Mouse (Mus musculus) forebrain, postnatal 0 days (tissue): ENCODE measurements around the gene Hist1h2ae. TPM values are rescaled to one million over a fixed set of nuclear protein-coding genes. Genes with fewer than 3 reads are reported as not detected.
"Not testable (repeated sequence)": the region's sequence is repeated elsewhere in the genome, so short reads cannot be mapped to it uniquely, and the experiment has no call there.

Experiments
- ATAC-seq: fragments of 200-750 bp; cut with Nextera tagmentation; 2 replicates; pipeline ENCODE4 v1.8.0; 2017; ENCODE audit warnings: mild to moderate bottlenecking, moderate library complexity
- DNase-seq: peaks from one replicate; pipeline ENCODE4 v3.0.0-alpha.2; 2015
- H3K27ac ChIP-seq: fragments of 300-500 bp; sonication (generic); 2 replicates; pipeline ENCODE4 v1.5.1; 2014; ENCODE audit warnings: low read depth, mild to moderate bottlenecking, antibody characterized with exemption, low read length, moderate library complexity, mixed read lengths
- H3K27me3 ChIP-seq: fragments of 300-500 bp; sonication (generic); 2 replicates; pipeline ENCODE4 v1.6.1; 2014; ENCODE audit warnings: mild to moderate bottlenecking, low read length, mixed read lengths; ENCODE audit not compliant: insufficient read depth
- H3K36me3 ChIP-seq: fragments of 300-500 bp; sonication (generic); 2 replicates; pipeline ENCODE4 v1.6.1; 2014; ENCODE audit warnings: mild to moderate bottlenecking, moderate library complexity; ENCODE audit not compliant: insufficient read depth
- H3K4me1 ChIP-seq: fragments of 300-500 bp; sonication (generic); 2 replicates; pipeline ENCODE4 v1.6.1; 2014; ENCODE audit warnings: antibody characterized with exemption; ENCODE audit not compliant: insufficient read depth
- H3K4me2 ChIP-seq: fragments of 300-500 bp; sonication (generic); 2 replicates; pipeline ENCODE4 v1.6.1; 2014; ENCODE audit warnings: low read depth, mild to moderate bottlenecking, moderate library complexity
- H3K4me3 ChIP-seq: fragments of 300-500 bp; sonication (generic); 2 replicates; pipeline ENCODE4 v1.5.1; 2014; ENCODE audit warnings: low read depth, low read length, mixed read lengths
- H3K9ac ChIP-seq: fragments of 300-500 bp; sonication (generic); 2 replicates; pipeline ENCODE4 v1.6.1; 2014; ENCODE audit warnings: mild to moderate bottlenecking
- H3K9me3 ChIP-seq: fragments of 300-500 bp; sonication (generic); 2 replicates; pipeline ENCODE4 v1.6.1; 2016; ENCODE audit warnings: low read length
- CTCF ChIP-seq: sonication (generic); IDR thresholded peaks from 2 replicates; pipeline ENCODE4 v1.5.1; 2016; ENCODE audit warnings: antibody characterized with exemption, control low read depth, low read depth
- WGBS: fragments of 180-500 bp; shearing (Covaris S2); extraction: QIAGEN DNeasy Blood & Tissue Kit; methylation state at CpG from one replicate; pipeline ENCODE4 v1.1.7; 2014; 5-methylcytosine and 5-hydroxymethylcytosine counted together
- polyA plus RNA-seq: library from polyadenylated mRNA; unstranded; fragments of >200 nt; fragmentation: Nextera tagmentation; extraction: Ambion mirVana; gene quantifications from 2 replicates; pipeline ENCODE4 v1.2.1, GENCODE M21; 2015
- total RNA-seq: library from RNA; depleted of rRNA; stranded (reverse); fragments of >200 nt; gene quantifications from 2 replicates; pipeline ENCODE4 v1.2.3, GENCODE M21; 2014

Gene Hist1h2ae
- total and polyA plus RNA-seq, 2 experiments from 2014 or later = 12.5 to 111 TPM

DNA sequence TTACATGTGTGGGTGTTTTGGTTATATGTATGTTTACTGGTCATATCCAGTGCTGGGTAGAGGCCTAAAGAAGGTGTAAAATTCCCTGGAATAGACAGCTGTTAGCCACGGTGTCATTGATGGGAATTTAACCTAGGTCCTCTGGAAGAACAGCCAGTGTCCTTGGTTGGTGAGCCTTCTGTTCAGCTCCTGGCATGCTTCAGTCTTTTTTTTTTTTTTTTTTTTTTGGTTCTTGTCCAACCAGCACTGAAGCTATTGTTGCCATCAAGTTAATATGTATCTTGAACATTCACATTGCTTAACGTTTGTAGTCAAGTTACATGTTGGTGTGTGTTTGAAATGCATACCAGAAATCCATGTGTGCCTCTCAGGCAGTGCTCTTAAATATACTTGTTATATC lies 6.5 kb downstream of the Hist1h2ae start:
- H3K27me3 ChIP-seq = no peaks in the 10 kb centered on the region
- ATAC-seq (no peak), DNase-seq (no peak)
- H3K4me2 ChIP-seq = no peak overlapping the region
- H3K36me3 ChIP-seq = no peaks in the 10 kb centered on the region
- H3K4me3 ChIP-seq = no peak overlapping the region
- TF ChIP-seq CTCF = no peak
- WGBS = 88% methylated on average over 2 of the region's 2 CpGs
- H3K27ac ChIP-seq = no peak overlapping the region
- no peaks in the 10 kb centered on the region for H3K9me3 ChIP-seq
- no peaks in the 10 kb centered on the region for H3K4me1 ChIP-seq
- H3K9ac ChIP-seq = no peak overlapping the region

- Histone ChIP-seq H3K4me1 (no peaks in the 10 kb centered on the region), H3K27me3 (no peaks in the 10 kb centered on the region), H3K27ac (peak overlapping the region; percentile 94), H3K9ac (peak overlapping the region; percentile 74), H3K4me2 (peak overlapping the region; percentile 66), H3K36me3 (no peaks in the 10 kb centered on the region), H3K4me3 (peak overlapping the region; percentile 37), H3K9me3 (no peaks in the 10 kb centered on the region)
- WGBS = 2% methylated on average over 18 of the region's 18 CpGs
- DNase-seq (peak; percentile 89), ATAC-seq (peak; percentile 38)
- TF ChIP-seq CTCF = peak; percentile 67
These were observed 8.1 kb downstream of the Hist1h2ae start for GRCm38 (mm10) chr13:23562699-23563462.

GRCm38 (mm10) chr13:23561883-23562659 lies 8.9 kb downstream of the Hist1h2ae start, which contains the start of gene Hist1h3e:
Hist1h3e (minus strand) TSS chr13:23562369.
- H3K4me1 ChIP-seq = not testable (repeated sequence)

GRCm38 (mm10) chr13:23561531-23561882 lies 9.5 kb downstream of the Hist1h2ae start:
- Histone ChIP-seq H3K4me3 (peak overlapping the region; percentile 37; the same call in 1 of the 2 replicates), H3K4me2 (peak overlapping the region; percentile 46), H3K9ac (peak overlapping the region; percentile 74)
- H3K4me1 ChIP-seq, ATAC-seq, H3K9me3 ChIP-seq, H3K27ac ChIP-seq, DNase-seq, H3K36me3 ChIP-seq, H3K27me3 ChIP-seq: not testable (repeated sequence)
- WGBS = 0% methylated on average over 2 of the region's 5 CpGs

More at GRCm38 (mm10) chr13:23561883-23562659, 8.9 kb downstream of the Hist1h2ae start, which contains the start of gene Hist1h3e:
- not testable (repeated sequence) for H3K36me3 ChIP-seq, H3K9me3 ChIP-seq, H3K27me3 ChIP-seq
- ATAC-seq = peak; percentile 95
- peak; percentile 99 for DNase-seq
- Histone ChIP-seq H3K4me2 (peak within 1 kb of the TSS; percentile 66), H3K9ac (peak within 1 kb of the TSS; percentile 74), H3K4me3 (peak within 1 kb of the TSS; percentile 37), H3K27ac (peak within 1 kb of the TSS; percentile 94)
- 2% methylated on average over 47 of the region's 67 CpGs for WGBS

DNA sequence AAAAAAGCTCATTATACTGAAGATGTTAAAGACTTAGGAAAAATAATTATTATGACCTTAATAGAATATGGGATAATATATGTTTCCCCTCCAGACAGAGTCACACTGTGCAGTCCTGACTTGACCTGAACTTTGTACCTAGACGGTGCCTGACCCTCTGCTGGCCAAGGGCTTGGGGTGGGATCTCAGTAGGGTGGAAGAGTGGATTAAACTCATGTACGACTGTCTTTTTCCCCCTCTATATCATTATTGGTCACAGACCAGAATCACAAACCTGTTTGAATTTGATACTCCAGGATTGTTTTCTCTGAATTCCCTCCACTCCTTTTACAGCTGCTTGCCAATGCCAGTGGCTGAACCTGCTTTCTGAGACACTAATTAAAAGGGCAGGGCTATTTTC lies 10.3 kb downstream of the Hist1h2ae start:
- H3K9me3 ChIP-seq, ATAC-seq, H3K4me1 ChIP-seq, H3K4me3 ChIP-seq, H3K27me3 ChIP-seq, DNase-seq, H3K4me2 ChIP-seq, H3K27ac ChIP-seq, H3K9ac ChIP-seq, H3K36me3 ChIP-seq: not testable (repeated sequence)
- WGBS = 21% methylated on average over 2 of the region's 2 CpGs

DNA sequence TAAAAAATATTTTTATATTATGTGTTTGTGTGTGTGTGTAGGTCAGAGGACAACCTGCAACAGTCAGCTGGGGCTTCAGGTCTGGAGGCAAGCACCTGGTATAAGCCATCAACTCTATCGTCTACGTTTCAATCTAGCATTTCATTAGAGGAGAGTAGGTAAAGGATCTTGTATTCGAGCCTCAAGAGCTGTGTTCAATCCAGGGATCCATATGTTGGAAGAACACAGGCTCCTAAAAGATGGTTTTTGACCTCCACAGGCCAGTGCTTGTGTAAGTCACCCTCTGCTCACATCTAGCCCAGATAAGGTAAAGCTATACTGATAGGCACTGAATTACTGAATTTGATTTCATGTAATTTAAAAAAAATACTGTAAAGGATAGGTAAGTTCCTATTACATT lies 14.1 kb downstream of the Hist1h2ae start:
- no peak overlapping the region for H3K9ac ChIP-seq
- WGBS = 74% methylated on average over 3 of the region's 3 CpGs
- no peaks in the 10 kb centered on the region for H3K9me3 ChIP-seq
- H3K4me1 ChIP-seq = no peaks in the 10 kb centered on the region
- no peak for ATAC-seq
- H3K36me3 ChIP-seq = no peaks in the 10 kb centered on the region
- H3K27ac ChIP-seq = no peak overlapping the region
- H3K27me3 ChIP-seq = no peaks in the 10 kb centered on the region
- H3K4me2 ChIP-seq = no peak overlapping the region
- TF ChIP-seq CTCF = no peak
- H3K4me3 ChIP-seq = no peak overlapping the region
- no peak for DNase-seq

DNA sequence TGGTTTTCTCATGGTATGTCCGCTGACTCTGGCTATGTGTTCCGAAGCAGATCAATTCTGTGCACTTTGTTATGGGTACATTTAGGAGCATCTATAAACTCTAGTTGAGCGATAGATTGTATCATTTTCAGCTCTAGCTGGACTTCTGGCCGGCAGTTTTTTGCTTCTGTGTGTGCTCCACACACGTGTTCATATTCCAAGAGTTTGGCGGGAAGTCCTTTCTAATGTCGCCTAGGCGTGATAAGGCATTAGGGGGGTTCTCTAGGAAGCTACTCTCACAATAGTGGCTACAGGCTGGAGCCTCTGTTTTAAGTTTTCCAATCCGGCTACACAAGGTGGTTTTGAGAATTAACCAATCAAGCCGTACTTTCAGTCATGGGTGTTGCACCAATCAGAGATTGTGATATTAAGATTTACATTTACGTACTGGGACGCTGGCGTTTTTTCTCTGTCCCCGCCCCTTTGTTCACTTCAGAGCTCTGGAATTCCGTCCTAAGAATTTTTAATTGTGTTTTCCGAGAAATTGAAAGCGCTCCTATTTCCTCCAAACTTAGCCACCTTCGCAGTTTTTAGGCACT lies 15.1 kb downstream of the Hist1h2ae start:
- H3K27ac ChIP-seq = peak overlapping the region; percentile 82
- ATAC-seq (peak; percentile 75), DNase-seq (peak; percentile 92)
- H3K4me1 ChIP-seq = 0 out of 2 replicates have a peak, but pooled peaks cover 1% of the 10 kb centered on the region
- WGBS = under 1% methylated on average over 18 of the region's 18 CpGs
- H3K4me2 ChIP-seq = peak overlapping the region; percentile 99
- no peaks in the 10 kb centered on the region for H3K27me3 ChIP-seq
- H3K9me3 ChIP-seq = no peaks in the 10 kb centered on the region
- TF ChIP-seq CTCF = no peak
- peak overlapping the region; percentile 56 for H3K9ac ChIP-seq
- no peaks in the 10 kb centered on the region for H3K36me3 ChIP-seq
- peak overlapping the region; percentile 51 for H3K4me3 ChIP-seq
